8 mouse cellular contexts compared by ENCODE assay signal in genomic region chr4:140245286-140246179, GRCm38 (mm10). TPM values are rescaled to one million over a fixed set of nuclear protein-coding genes. Genes with fewer than 3 reads are reported as not detected.
DNase-seq lines count a peak whose midpoint lies in the region; ATAC-seq lines count a peak whose summit lies in the region.

No protein-coding gene starts in this region.

- H3K4me1 ChIP-seq in heart, embryonic 15.5 days (replicated peaks), result peaks cover 7% of the 10 kb centered on the region
- peaks cover 37% of the 10 kb centered on the region for H3K4me1 ChIP-seq in forebrain, embryonic 16.5 days (replicated peaks; ENCODE audit: control insufficient read depth, insufficient read depth, low read length)
- peaks cover 73% of the 10 kb centered on the region for H3K4me1 ChIP-seq in midbrain, embryonic 13.5 days (replicated peaks)

- H3K27ac ChIP-seq in heart, embryonic 15.5 days, result no peak overlapping the region
- H3K27ac ChIP-seq in forebrain, embryonic 16.5 days (ENCODE audit: low read length), result no peak overlapping the region; the same call in 1 of the 2 replicates
- H3K27ac ChIP-seq in midbrain, embryonic 13.5 days, result peak overlapping the region; percentile 92

- no peaks in the 10 kb centered on the region for H3K9me3 ChIP-seq in heart, embryonic 15.5 days (replicated peaks)
- no peaks in the 10 kb centered on the region for H3K9me3 ChIP-seq in forebrain, embryonic 16.5 days (ENCODE audit: control insufficient read depth, low read length)
- H3K9me3 ChIP-seq in midbrain, embryonic 13.5 days, result no peaks in the 10 kb centered on the region

- H3K4me2 ChIP-seq in heart, embryonic 15.5 days, result peak overlapping the region; percentile 55; the same call in 1 of the 2 replicates
- peak overlapping the region; percentile 66 for H3K4me2 ChIP-seq in forebrain, embryonic 16.5 days (ENCODE audit: low read length)
- H3K4me2 ChIP-seq in midbrain, embryonic 13.5 days (replicated peaks), result peak overlapping the region; percentile 91

- H3K27me3 ChIP-seq in heart, embryonic 15.5 days, result peaks cover 96% of the 10 kb centered on the region
- H3K27me3 ChIP-seq in forebrain, embryonic 16.5 days (replicated peaks; ENCODE audit: control insufficient read depth, insufficient read depth, low read length), result peaks cover 13% of the 10 kb centered on the region; the same call in 1 of the 2 replicates
- peaks cover 70% of the 10 kb centered on the region for H3K27me3 ChIP-seq in midbrain, embryonic 13.5 days

- peak overlapping the region; percentile 29 for H3K4me3 ChIP-seq in heart, embryonic 15.5 days
- H3K4me3 ChIP-seq in forebrain, embryonic 16.5 days (replicated peaks; ENCODE audit: low read length), result peak overlapping the region; percentile 52
- peak overlapping the region; percentile 68 for H3K4me3 ChIP-seq in midbrain, embryonic 13.5 days (replicated peaks)

- ATAC-seq in heart, embryonic 15.5 days (replicated peaks; ENCODE audit: insufficient number of reproducible peaks, insufficient read depth, low FRiP score, low read depth), result no peak
- ATAC-seq in cerebellum, adult (ENCODE audit: insufficient number of reproducible peaks, low FRiP score, low TSS enrichment), result peak; percentile 16; the same call in 1 of the 2 replicates
- ATAC-seq in forebrain, embryonic 16.5 days, result peak; percentile 22
- ATAC-seq in midbrain, embryonic 13.5 days, result peak; percentile 19; the same call in 1 of the 2 replicates
- no peak for ATAC-seq in activated CD4-positive, CD25-positive, alpha-beta regulatory T cell, adult 4 months

- 3% methylated on average over 23 of the region's 23 CpGs for WGBS in heart, embryonic 15.5 days
- under 1% methylated on average over 23 of the region's 23 CpGs for WGBS in forebrain, embryonic 16.5 days
- WGBS in midbrain, embryonic 13.5 days, result under 1% methylated on average over 23 of the region's 23 CpGs

- H3K36me3 ChIP-seq in heart, embryonic 15.5 days, result no peaks in the 10 kb centered on the region
- H3K36me3 ChIP-seq in forebrain, embryonic 16.5 days (ENCODE audit: control insufficient read depth, insufficient read depth), result no peaks in the 10 kb centered on the region
- no peaks in the 10 kb centered on the region for H3K36me3 ChIP-seq in midbrain, embryonic 13.5 days

- DNase-seq in heart, adult 11 months, result no peak
- no peak for DNase-seq in yolk sac, embryonic 10.5 days (ENCODE audit: low spot score)
- DNase-seq in thymus, adult 18-20 months, result no peak

- H3K9ac ChIP-seq in heart, embryonic 15.5 days, result no peak overlapping the region
- H3K9ac ChIP-seq in forebrain, embryonic 16.5 days (replicated peaks; ENCODE audit: low read depth, low read length), result peak overlapping the region; percentile 75
- peak overlapping the region; percentile 91 for H3K9ac ChIP-seq in midbrain, embryonic 13.5 days (replicated peaks)

RNA-seq across cellular contexts. Expression of gene Igsf21, which starts 1.1 kb away (rescaled TPM):
- 0.10 and 0.65 TPM in 2 replicates for polyA plus RNA-seq in heart, embryonic 15.5 days (2015; fragmentation: Nextera tagmentation; extraction: Ambion mirVana)
- 46.8 and 50.9 TPM in 2 replicates for polyA plus RNA-seq in forebrain, embryonic 16.5 days (2015; fragmentation: Nextera tagmentation; extraction: Ambion mirVana)
- 57.0 and 58.9 TPM in 2 replicates for polyA plus RNA-seq in midbrain, embryonic 13.5 days (2015; fragmentation: Nextera tagmentation; extraction: Ambion mirVana)
- not detected for polyA plus RNA-seq in activated CD4-positive, CD25-positive, alpha-beta regulatory T cell, adult 4 months (2017; shearing (Covaris generic))

Comparison
In these comparisons a context has a peak if more than half of its experiments do, and no peak if none do; other contexts are left out.
1. ATAC-seq: peak in cerebellum, adult (single experiment), forebrain, embryonic 16.5 days (single experiment) and midbrain, embryonic 13.5 days (single experiment); none in heart, embryonic 15.5 days (single experiment) and activated CD4-positive, CD25-positive, alpha-beta regulatory T cell, adult 4 months (single experiment).
2. RNA of gene Igsf21, which starts 1.1 kb away (polyA plus RNA-seq): 57.0 to 58.9 TPM in midbrain, embryonic 13.5 days and 46.8 to 50.9 TPM in forebrain, embryonic 16.5 days; 0.10 to 0.65 TPM in heart, embryonic 15.5 days and not detected in activated CD4-positive, CD25-positive, alpha-beta regulatory T cell, adult 4 months; every median in the first group is over 10 times any median in the second.
3. Peak in every context shown above with its lines, with median percentiles within 50 percentile points of each other: H3K4me2 ChIP-seq and H3K4me3 ChIP-seq.